Mouse (Mus musculus) midbrain, embryonic 15.5 days (tissue): Measurements from ENCODE around the gene Sept5. TPM values are rescaled to one million over a fixed set of nuclear protein-coding genes. Genes with fewer than 3 reads are reported as not detected.

Experiments
- ATAC-seq: fragments of 200-750 bp; cut with Nextera tagmentation; replicated peaks from 2 replicates; pipeline ENCODE4 v1.8.0; 2017; ENCODE audit warnings: moderate TSS enrichment
- H3K27ac ChIP-seq: fragments of 300-500 bp; sonication (generic); 2 replicates; pipeline ENCODE4 v1.5.1; 2015; ENCODE audit warnings: mild to moderate bottlenecking, inconsistent platforms
- H3K27me3 ChIP-seq: fragments of 300-500 bp; sonication (generic); replicated peaks from 2 replicates; pipeline ENCODE4 v1.6.1; 2015; ENCODE audit warnings: inconsistent platforms
- H3K36me3 ChIP-seq: fragments of 300-500 bp; sonication (generic); replicated peaks from 2 replicates; pipeline ENCODE4 v1.6.1; 2015; ENCODE audit warnings: inconsistent platforms
- H3K4me1 ChIP-seq: fragments of 300-500 bp; sonication (generic); 2 replicates; pipeline ENCODE4 v1.6.1; 2015; ENCODE audit warnings: inconsistent platforms
- H3K4me2 ChIP-seq: fragments of 300-500 bp; sonication (generic); 2 replicates; pipeline ENCODE4 v1.6.1; 2015; ENCODE audit warnings: inconsistent platforms, mild to moderate bottlenecking, moderate library complexity
- H3K4me3 ChIP-seq: fragments of 300-500 bp; sonication (generic); 2 replicates; pipeline ENCODE4 v1.5.1; 2015; ENCODE audit warnings: mild to moderate bottlenecking, inconsistent platforms
- H3K9ac ChIP-seq: fragments of 300-500 bp; sonication (generic); 2 replicates; pipeline ENCODE4 v1.6.1; 2015; ENCODE audit warnings: mild to moderate bottlenecking, inconsistent platforms
- H3K9me3 ChIP-seq: fragments of 300-500 bp; sonication (generic); 2 replicates; pipeline ENCODE4 v1.6.1; 2016; ENCODE audit warnings: inconsistent platforms
- WGBS: fragments of 180-500 bp; shearing (Covaris S2); methylation state at CpG from one replicate; pipeline ENCODE4 v1.1.7; 2015; ENCODE audit warnings: mixed read lengths; 5-methylcytosine and 5-hydroxymethylcytosine counted together
- polyA plus RNA-seq: library from polyadenylated mRNA; unstranded; fragments of >200 nt; fragmentation: Nextera tagmentation; extraction: Ambion mirVana; gene quantifications from 2 replicates; pipeline ENCODE4 v1.2.1, GENCODE M21; 2015

Gene Sept5
- polyA plus RNA-seq, 1 experiment from 2014 or later, result 223 TPM

- Histone ChIP-seq H3K27me3 (no peaks in the 10 kb centered on the region), H3K9me3 (no peaks in the 10 kb centered on the region), H3K9ac (no peak overlapping the region), H3K4me2 (no peak overlapping the region), H3K4me1 (no peaks in the 10 kb centered on the region), H3K36me3 (no peaks in the 10 kb centered on the region), H3K27ac (no peak overlapping the region), H3K4me3 (no peak overlapping the region)
- 76% methylated on average over 4 of the region's 4 CpGs for WGBS
- no peak for ATAC-seq
Observed at GRCm38 (mm10) chr16:18644485-18644884, 14.7 kb upstream of the Sept5 start.

DNA sequence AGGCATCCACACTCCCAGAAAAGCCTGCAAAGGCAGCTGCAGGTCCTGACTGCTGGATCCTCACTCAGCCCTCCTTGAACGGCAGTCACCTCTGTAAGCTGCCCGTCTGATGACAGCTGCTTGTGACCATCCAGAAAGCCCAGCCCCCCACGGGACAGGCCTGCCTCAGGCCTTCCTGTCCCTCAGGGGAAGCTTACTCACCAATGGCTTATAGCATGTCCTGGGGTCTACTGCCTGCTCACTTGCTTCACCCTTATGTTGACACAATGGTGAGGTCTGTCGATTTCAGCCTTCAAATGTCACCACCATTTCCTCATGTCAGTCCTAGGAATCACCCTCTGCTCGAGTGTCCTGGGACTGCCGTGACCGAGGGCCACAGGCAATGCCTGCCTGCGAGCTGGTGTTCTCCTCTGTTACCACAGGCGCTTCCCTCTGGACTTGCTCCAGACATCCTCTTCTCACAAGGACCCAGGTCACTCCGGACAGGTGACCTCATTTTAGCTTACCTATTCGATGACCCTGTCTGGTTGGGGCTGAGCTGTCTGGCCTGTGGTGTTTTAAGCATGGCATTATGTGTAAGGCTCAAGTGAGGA is 13.7 kb upstream of the Sept5 start:
- H3K27me3 ChIP-seq, result no peaks in the 10 kb centered on the region
- no peak overlapping the region for H3K4me2 ChIP-seq
- no peaks in the 10 kb centered on the region for H3K36me3 ChIP-seq
- H3K9me3 ChIP-seq, result no peaks in the 10 kb centered on the region
- H3K9ac ChIP-seq, result no peak overlapping the region
- ATAC-seq, result no peak
- H3K27ac ChIP-seq, result no peak overlapping the region
- H3K4me1 ChIP-seq, result no peaks in the 10 kb centered on the region
- 77% methylated on average over 11 of the region's 11 CpGs for WGBS
- H3K4me3 ChIP-seq, result no peak overlapping the region

DNA sequence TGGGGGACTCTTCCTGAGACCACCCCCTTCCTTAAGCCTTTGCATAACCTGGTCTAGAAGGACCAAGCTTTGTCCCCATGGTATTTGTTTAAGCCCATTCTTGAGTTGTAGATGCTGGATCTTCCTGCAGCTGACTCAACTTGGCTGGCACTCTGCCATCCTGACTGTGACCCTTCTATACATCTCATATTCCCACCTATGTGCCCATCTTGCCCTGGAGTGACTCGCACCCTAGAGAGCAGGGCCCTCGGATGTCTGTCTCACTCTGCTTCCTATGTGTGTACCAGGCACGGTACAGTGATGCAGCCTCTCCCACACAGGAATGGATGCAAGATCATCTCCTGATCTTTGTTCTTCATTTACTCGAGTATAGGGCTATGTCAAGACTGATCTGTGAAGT is 13.1 kb upstream of the Sept5 start:
- no peak for ATAC-seq
- H3K9me3 ChIP-seq, result no peaks in the 10 kb centered on the region
- H3K27me3 ChIP-seq, result no peaks in the 10 kb centered on the region
- no peak overlapping the region for H3K9ac ChIP-seq
- H3K4me2 ChIP-seq, result no peak overlapping the region
- H3K4me1 ChIP-seq, result no peaks in the 10 kb centered on the region
- WGBS, result 83% methylated on average over 4 of the region's 4 CpGs
- H3K4me3 ChIP-seq, result no peak overlapping the region
- no peaks in the 10 kb centered on the region for H3K36me3 ChIP-seq
- no peak overlapping the region for H3K27ac ChIP-seq

DNA sequence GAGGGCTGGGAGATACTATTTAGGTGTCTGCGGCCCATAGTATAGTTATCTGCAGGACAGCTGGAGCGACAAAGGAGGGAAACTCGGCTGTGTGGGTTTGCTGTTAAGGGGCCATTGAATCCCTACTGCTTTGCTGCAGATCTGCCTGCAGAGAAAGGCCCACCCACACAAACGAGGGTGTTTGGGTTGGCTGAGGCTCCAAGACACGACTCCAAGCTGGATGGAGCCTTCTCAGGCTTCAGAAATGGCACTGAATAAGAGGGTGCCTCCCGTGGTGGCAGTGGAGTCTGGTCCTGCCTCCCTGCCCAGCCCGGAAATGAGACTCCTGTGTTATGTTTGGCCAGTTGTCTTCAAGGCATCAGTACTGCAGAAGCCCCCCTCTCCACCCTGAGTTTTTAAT is 12.5 kb upstream of the Sept5 start:
- WGBS, result 59% methylated on average over 7 of the region's 7 CpGs

DNA sequence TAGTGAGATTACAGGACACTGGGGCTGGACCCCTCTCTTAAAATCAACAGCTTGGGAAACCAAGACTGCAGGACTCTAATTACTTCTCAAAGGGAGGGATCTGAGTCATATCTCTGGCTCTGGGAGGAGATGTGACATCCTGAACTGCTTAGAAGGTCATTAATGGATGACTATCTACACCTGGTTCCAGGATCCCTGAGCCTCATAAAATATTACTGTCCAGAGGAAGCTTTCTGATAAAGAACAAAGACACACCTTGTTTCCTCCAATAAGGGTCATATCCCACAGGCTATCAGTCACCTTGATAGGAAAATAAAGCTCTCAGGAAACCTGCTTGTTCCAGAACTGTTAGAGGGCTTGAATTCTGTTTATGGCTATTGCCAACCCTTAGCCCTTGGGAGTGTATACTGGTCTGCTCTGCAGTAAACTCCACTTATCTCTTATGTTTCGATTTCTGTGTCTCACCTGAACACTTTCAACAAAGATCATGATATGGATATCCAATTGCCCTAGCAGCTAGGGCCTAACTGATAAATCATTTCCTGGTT is 9.7 kb upstream of the Sept5 start:
- H3K9me3 ChIP-seq, result no peaks in the 10 kb centered on the region
- H3K4me1 ChIP-seq, result no peaks in the 10 kb centered on the region
- no peak for ATAC-seq
- no peak overlapping the region for H3K4me3 ChIP-seq
- no peaks in the 10 kb centered on the region for H3K36me3 ChIP-seq
- WGBS, result 85% methylated on average over 1 of the region's 1 CpGs
- H3K9ac ChIP-seq, result no peak overlapping the region
- no peaks in the 10 kb centered on the region for H3K27me3 ChIP-seq
- no peak overlapping the region for H3K27ac ChIP-seq
- no peak overlapping the region for H3K4me2 ChIP-seq

More for the DNA sequence above, 12.5 kb upstream of the Sept5 start:
- Histone ChIP-seq H3K27ac (no peak overlapping the region), H3K36me3 (no peaks in the 10 kb centered on the region), H3K4me1 (no peaks in the 10 kb centered on the region), H3K4me2 (no peak overlapping the region), H3K4me3 (no peak overlapping the region), H3K9ac (no peak overlapping the region), H3K9me3 (no peaks in the 10 kb centered on the region), H3K27me3 (no peaks in the 10 kb centered on the region)
- no peak for ATAC-seq

GRCm38 (mm10) chr16:18638396-18638795 is 8.6 kb upstream of the Sept5 start:
- H3K9me3 ChIP-seq, result no peaks in the 10 kb centered on the region
- no peak overlapping the region for H3K9ac ChIP-seq
- WGBS, result 42% methylated on average over 2 of the region's 2 CpGs
- no peak for ATAC-seq
- H3K27ac ChIP-seq, result no peak overlapping the region
- H3K4me3 ChIP-seq, result no peak overlapping the region
- H3K4me1 ChIP-seq, result no peaks in the 10 kb centered on the region
- no peak overlapping the region for H3K4me2 ChIP-seq
- no peaks in the 10 kb centered on the region for H3K27me3 ChIP-seq
- no peaks in the 10 kb centered on the region for H3K36me3 ChIP-seq

DNA sequence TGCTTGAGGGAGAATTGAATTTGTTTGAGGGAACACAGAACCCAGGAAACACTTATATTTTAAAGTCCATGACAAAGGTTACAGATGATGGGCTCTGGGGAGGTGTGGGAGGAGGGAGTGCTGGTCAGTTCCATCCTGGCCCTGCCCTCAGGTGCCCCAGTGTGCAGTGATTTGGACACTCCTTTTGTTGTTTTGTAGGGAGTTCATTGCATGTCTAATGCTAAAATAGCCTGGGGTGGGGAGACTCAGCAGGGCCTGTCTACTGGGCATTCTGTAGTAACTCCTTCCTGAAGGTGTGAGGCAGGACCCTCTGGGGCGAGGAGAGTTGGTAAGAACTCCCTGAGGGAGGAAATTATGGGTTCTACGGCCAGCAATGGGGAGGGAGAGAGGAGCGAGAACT is 7.0 kb upstream of the Sept5 start:
- 50% methylated on average over 3 of the region's 3 CpGs for WGBS

DNA sequence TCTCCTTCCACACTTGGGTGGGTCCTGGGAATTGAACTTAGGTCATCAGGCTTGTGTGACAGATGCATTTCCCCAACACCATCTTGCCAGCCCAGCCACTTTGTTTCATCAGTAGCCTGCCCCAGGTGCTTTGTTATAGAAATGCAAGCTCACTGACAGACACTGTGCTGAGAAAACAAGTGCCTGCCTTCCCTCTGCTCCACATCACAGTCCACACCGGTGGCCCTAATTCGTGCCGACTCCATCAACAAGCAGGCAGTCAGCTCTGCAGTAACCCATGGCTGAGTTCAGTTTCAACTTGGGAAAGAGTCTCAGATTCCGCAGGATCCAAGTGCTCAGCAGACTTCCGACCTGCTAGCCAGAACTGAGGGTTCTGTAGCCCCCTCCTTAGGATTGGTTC is 6.6 kb upstream of the Sept5 start:
- Histone ChIP-seq H3K4me3 (no peak overlapping the region), H3K27me3 (no peaks in the 10 kb centered on the region), H3K36me3 (no peaks in the 10 kb centered on the region), H3K4me1 (no peaks in the 10 kb centered on the region), H3K9me3 (no peaks in the 10 kb centered on the region), H3K27ac (no peak overlapping the region), H3K4me2 (no peak overlapping the region), H3K9ac (no peak overlapping the region)
- no peak for ATAC-seq
- WGBS, result 79% methylated on average over 5 of the region's 5 CpGs

More for the DNA sequence above, 7.0 kb upstream of the Sept5 start:
- no peak for ATAC-seq
- Histone ChIP-seq H3K4me1 (no peaks in the 10 kb centered on the region), H3K9ac (no peak overlapping the region), H3K4me2 (no peak overlapping the region), H3K4me3 (no peak overlapping the region), H3K9me3 (no peaks in the 10 kb centered on the region), H3K27ac (no peak overlapping the region), H3K36me3 (no peaks in the 10 kb centered on the region), H3K27me3 (no peaks in the 10 kb centered on the region)

GRCm38 (mm10) chr16:18633333-18633732 is 3.6 kb upstream of the Sept5 start:
- H3K4me3 ChIP-seq, result no peak overlapping the region
- H3K4me2 ChIP-seq, result no peak overlapping the region
- no peaks in the 10 kb centered on the region for H3K36me3 ChIP-seq
- ATAC-seq, result no peak
- no peaks in the 10 kb centered on the region for H3K9me3 ChIP-seq
- H3K27ac ChIP-seq, result no peak overlapping the region
- peaks cover 15% of the 10 kb centered on the region for H3K4me1 ChIP-seq
- no peak overlapping the region for H3K9ac ChIP-seq
- no peaks in the 10 kb centered on the region for H3K27me3 ChIP-seq
- WGBS, result 15% methylated on average over 1 of the region's 1 CpGs

- Histone ChIP-seq H3K9me3 (no peaks in the 10 kb centered on the region), H3K4me3 (no peak overlapping the region), H3K4me2 (no peak overlapping the region), H3K9ac (no peak overlapping the region), H3K27ac (no peak overlapping the region), H3K27me3 (no peaks in the 10 kb centered on the region), H3K4me1 (peaks cover 20% of the 10 kb centered on the region), H3K36me3 (no peaks in the 10 kb centered on the region)
- WGBS, result 55% methylated on average over 2 of the region's 2 CpGs
- ATAC-seq, result no peak
Observed at GRCm38 (mm10) chr16:18632816-18633215, 3.1 kb upstream of the Sept5 start.

DNA sequence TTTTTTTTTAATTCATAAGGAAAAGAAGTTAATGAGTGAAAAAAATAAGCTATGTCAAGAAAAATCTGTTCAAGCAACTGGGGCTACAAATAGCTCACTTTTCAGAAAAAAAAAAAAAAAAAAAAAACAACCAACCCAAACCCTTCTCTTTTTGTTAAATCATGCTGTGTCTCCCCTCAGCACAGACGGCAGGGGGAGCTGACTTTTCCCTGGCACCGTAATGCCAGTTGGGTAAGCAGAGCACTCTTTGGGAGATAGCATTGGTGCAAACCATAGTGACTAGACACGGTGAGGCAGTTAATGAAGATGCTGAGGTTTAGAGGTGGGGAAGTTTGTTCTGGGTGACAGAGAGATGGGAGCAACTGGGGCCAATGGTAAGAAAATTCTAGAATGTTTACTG is 2.3 kb upstream of the Sept5 start:
- no peaks in the 10 kb centered on the region for H3K9me3 ChIP-seq
- no peak for ATAC-seq
- peaks cover 27% of the 10 kb centered on the region for H3K4me1 ChIP-seq
- H3K4me2 ChIP-seq, result no peak overlapping the region
- H3K36me3 ChIP-seq, result no peaks in the 10 kb centered on the region
- no peak overlapping the region for H3K4me3 ChIP-seq
- 52% methylated on average over 3 of the region's 3 CpGs for WGBS
- H3K27ac ChIP-seq, result no peak overlapping the region
- H3K27me3 ChIP-seq, result no peaks in the 10 kb centered on the region
- no peak overlapping the region for H3K9ac ChIP-seq

- no peak for ATAC-seq
- Histone ChIP-seq H3K4me2 (no peak overlapping the region), H3K36me3 (no peaks in the 10 kb centered on the region), H3K9me3 (no peaks in the 10 kb centered on the region), H3K27me3 (0 out of 2 replicates have a peak, but pooled peaks cover under 1% of the 10 kb centered on the region), H3K27ac (no peak overlapping the region), H3K9ac (no peak overlapping the region), H3K4me1 (peaks cover 36% of the 10 kb centered on the region), H3K4me3 (no peak overlapping the region)
- 58% methylated on average over 7 of the region's 7 CpGs for WGBS
Observed at GRCm38 (mm10) chr16:18631141-18631540, 1.4 kb upstream of the Sept5 start.

DNA sequence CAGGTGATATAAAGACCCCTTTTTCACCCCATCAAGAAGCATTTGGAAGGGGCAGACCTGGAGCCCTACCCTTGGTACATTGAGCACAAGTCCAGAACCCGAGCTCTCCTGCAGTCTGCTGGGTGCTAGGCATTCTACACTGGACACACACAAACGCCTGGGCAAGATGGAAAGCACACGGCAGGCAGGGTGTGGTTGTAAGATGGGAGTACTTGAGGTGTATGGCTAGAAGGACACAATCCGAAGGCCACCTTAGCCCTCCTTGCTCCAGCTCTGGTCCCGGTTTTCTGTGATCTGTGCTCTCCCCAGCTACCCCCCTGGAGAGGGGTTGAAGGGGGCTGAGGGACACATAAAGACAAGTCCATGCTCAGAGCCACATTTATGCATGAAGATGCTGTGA is 537 bp upstream of the Sept5 start:
- Histone ChIP-seq H3K9me3 (no peaks in the 10 kb centered on the region), H3K27ac (peak overlapping the region; percentile 86), H3K4me3 (peak overlapping the region; percentile 84), H3K4me1 (peaks cover 45% of the 10 kb centered on the region), H3K4me2 (peak overlapping the region; percentile 94), H3K36me3 (0 out of 2 replicates have a peak, but pooled peaks cover 3% of the 10 kb centered on the region), H3K9ac (peak overlapping the region; percentile 95), H3K27me3 (peaks cover 9% of the 10 kb centered on the region)
- WGBS, result 58% methylated on average over 5 of the region's 5 CpGs
- ATAC-seq, result peak; percentile 10
